Mouse (Mus musculus) adrenal gland, postnatal 4 days (tissue): Measurements from ENCODE around the gene 2410004P03Rik. TPM values are rescaled to one million over a fixed set of nuclear protein-coding genes. Genes with fewer than 3 reads are reported as not detected.
"Not testable (repeated sequence)": the region's sequence is repeated elsewhere in the genome, so short reads cannot be mapped to it uniquely, and the experiment has no call there.

Experiments used
- DNase-seq, 2 experiments: peaks; one replicate each; pipeline ENCODE4 v3.0.0; 2021 to 2022; ENCODE audit warnings: low spot score in 2 of 2, mixed read lengths in 2 of 2
- total RNA-seq, 2 experiments: library from RNA; stranded (reverse); gene quantifications; 2 replicates each; pipeline ENCODE4 v1.2.3; 2021

2410004P03Rik gene
- total RNA-seq, 2 experiments from 2014 or later: not detected

- no peak for DNase-seq
These were observed 10.6 kb upstream of the 2410004P03Rik start for GRCm38 (mm10) chr12:17022145-17022544.

- not testable (repeated sequence) for DNase-seq
These were observed 9.6 kb upstream of the 2410004P03Rik start for GRCm38 (mm10) chr12:17021125-17021524.

DNA sequence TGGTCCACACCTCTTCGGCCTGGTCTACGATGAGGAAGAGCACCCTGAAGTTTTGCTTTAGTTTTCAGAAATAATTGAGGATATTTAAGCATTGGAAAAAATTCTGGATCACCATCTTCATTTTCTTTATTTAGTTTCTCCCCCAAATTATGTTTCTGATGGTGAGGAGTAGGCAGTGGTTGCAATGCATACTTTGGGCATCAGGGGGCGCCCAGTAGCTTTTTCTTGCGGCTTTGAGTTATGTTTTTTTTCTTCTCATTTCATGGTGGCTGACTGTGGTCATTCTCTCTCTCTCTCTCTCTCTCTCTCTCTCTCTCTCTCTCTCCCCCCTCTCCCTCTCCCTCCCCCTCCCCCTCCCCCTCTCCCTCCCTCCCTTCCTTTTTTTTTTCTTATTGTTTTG, 6.9 kb upstream of the 2410004P03Rik start:
- no peak for DNase-seq

GRCm38 (mm10) chr12:17015711-17016110, 4.2 kb upstream of the 2410004P03Rik start:
- no peak for DNase-seq

DNA sequence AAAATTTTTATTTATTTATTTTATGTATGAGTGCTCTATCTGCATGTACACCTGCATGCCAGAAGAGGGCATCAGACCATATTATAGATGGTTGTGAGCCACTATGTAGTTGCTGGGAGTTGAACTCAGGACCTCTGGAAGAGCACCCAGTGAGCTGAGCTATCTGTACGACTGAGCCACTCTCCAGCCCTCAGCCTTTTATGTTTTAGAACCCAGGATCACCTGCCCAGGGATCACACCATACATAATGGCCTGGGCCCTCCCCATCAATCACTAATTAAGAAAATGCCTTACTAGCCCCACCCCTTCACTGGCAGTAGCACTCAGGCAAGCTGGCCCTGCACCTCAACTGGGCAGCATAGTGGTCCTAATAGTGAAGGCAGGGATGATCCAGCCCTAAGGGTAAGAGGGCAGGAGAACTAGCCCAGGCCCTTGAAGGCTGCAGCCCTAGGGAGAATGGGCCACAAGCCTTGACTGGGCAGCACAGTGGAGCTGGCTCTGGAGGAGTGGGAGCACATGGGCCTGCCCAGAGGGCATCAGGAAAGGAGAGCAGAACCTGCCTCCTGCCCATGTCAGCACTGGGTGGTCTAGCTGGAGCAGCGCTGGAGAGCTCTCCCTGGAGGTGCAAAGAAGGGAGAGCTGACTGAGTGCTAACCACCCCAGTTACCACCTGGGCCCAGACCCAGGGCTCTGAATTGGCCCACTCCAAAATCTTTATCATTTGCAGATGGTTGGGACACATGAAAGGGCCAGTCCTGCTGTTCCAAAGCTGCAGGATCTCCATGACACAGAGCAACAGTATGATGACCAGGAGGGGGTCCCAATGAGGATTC, 756 bp upstream of the 2410004P03Rik start:
- no peak for DNase-seq

- no peak for DNase-seq
These were observed 2.1 kb downstream of the 2410004P03Rik start for GRCm38 (mm10) chr12:17009466-17009865.

GRCm38 (mm10) chr12:17001211-17001610, 10.3 kb downstream of the 2410004P03Rik start:
- DNase-seq: no peak

GRCm38 (mm10) chr12:17000628-17001027, 10.9 kb downstream of the 2410004P03Rik start:
- DNase-seq: no peak

GRCm38 (mm10) chr12:16999739-17000497, 11.6 kb downstream of the 2410004P03Rik start, which contains the start of gene Pqlc3:
Gene Pqlc3 (minus strand): TSS chr12:17000408.
- peak; percentile 62 to 66 for DNase-seq

DNA sequence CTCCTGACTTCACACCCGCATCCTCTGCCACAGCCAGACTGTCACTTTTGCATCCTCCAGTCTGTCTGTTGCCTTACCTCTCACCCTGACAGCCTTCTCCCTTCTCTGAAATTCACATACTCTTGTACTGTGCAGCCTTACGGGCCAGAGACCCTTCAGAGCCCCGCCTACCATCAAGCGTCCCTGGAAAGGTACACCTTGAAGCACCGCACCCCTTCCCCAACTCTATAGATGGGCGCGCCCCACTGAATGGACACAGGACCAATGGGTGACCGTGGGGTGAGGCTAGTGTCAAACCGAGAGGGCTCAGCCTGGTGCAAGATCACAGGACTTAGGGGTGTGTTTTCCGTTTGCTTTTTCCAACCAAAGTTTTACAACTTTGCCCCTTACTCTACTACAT, 12.4 kb downstream of the 2410004P03Rik start:
- no peak for DNase-seq

DNA sequence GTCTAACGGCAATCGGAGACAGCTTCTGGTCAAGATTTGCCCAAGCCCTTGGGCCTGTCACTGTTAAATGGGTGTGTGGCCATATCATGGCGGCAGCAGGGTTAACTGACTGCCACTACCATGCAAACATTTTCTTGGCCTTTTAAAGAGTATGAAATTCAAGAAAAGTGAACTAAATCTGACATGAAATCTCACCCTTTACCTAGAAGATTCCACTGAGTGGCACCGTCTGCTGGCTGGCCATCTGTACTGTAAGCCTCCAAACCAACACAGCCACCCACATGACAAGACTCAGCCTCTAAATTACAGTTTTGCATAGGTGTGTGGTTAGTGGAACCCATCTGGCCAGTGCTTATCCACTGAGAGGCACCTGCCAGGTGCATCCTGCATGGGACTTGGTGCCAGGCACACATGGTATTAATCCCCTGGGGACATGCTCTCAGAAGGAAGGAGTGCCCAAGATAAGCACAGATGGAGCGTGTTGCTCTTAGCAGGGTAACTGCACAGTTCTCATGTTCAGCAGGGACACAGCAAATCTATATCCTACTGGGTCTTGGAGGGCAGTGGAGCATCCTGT, 14.6 kb downstream of the 2410004P03Rik start:
- no peak for DNase-seq

DNA sequence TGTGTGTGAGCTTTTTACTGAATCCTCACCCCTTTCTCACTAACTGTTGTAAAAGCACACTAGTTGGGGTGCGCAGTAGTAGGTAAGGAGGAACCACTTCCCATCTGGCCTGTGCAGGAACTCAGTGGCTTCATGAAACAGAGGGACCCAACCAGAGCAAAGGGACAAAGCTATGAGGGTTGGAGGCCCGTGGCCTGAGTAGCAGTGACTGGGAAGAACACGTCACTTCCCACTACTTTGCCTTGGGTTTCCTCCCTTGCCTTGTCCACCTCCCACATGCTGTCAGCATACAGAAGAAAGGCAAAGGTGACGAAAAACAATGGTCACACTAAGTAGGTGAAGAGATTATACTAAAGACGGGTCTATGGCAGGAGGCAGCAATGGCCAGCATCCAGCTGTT, 15.2 kb downstream of the 2410004P03Rik start:
- no peak for DNase-seq

GRCm38 (mm10) chr12:16994291-16994690, 17.2 kb downstream of the 2410004P03Rik start:
- no peak for DNase-seq

GRCm38 (mm10) chr12:16992355-16992754, 19.2 kb downstream of the 2410004P03Rik start:
- no peak for DNase-seq

- DNase-seq: no peak
These were observed 20.2 kb downstream of the 2410004P03Rik start for GRCm38 (mm10) chr12:16991376-16991775.

DNA sequence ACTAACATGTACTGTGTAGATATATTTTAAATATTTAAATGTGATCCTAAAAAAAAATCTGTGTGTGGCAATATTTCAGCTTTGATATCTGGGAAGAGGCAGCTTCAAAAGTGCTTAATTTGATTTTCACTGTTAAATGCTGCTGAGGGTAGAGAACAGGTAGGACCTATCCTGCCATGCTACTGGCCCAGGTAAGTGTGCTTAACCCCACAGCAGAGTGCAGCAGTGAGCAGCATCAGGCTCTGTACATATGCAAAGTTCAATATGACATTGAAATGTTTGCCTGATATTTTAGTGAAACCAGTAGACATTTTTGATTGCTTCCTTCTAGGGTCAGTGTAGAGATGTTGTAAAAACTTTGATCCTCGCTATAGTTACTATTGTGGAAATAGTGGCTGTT, 25.7 kb downstream of the 2410004P03Rik start:
- no peak for DNase-seq

- no peak for DNase-seq
These were observed 34.4 kb downstream of the 2410004P03Rik start for GRCm38 (mm10) chr12:16977120-16977519.

DNA sequence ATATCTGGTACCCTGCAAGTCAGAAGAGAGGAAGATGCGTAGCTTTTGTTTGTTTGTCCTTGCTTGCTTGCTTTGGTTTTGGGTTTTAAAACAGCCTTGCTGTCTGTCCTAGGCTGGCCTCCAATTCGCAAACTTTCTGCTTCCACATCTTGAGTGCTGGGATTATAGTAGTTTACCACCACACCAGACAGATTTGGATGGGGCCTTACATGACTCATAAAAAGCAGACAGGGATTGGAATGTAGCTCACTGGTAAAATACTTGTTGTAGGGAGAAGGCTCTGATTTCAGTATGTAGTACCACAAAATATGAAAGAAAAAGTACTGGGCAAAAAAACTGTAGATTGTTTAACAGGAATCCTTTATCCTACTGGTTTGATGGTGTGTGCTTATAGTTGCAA, 44.7 kb downstream of the 2410004P03Rik start:
- DNase-seq: no peak

DNA sequence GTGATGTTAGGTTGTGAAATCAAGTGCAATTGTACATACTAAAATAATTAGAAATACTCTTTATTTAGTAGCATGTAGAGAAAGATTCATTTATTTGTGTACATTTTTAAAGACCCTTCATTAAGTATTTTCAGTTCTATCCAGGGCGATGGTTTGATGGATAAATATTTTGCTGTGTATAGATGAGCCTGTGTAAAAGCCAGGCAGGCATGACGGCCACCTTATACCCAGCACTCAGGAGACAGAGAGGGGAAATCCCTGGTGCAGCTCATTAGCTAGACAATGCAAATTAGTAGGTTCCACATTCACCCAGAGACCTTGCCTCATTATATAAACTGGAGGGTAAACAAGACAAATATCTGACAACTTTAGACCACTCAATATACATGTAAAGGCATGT, 48.2 kb downstream of the 2410004P03Rik start:
- no peak for DNase-seq

DNA sequence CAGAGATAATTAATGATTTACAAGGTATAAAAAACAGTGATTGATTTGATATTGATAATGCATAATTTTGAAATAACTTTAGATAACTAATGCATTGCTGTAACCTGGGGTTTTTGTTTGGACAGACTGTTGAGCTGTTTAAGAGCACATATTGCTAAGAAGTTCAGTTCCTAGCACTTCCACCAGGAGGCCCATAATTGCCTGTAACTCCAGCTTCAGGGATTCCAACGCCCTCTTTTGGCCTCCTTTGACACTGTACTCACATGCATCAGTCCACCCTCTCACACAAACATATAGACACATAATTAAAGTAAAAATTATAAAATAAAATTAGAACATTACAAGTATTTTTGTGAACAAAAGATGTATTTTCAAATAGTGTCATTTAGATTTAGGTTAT, 52.7 kb downstream of the 2410004P03Rik start:
- no peak for DNase-seq
